Comparison of ENCODE assay signal across 1 mouse cellular context in genomic region chr2:32693823-32694411, GRCm38 (mm10).
TF ChIP-seq lines count a peak whose summit lies in the region.

No protein-coding gene starts in this region.

TF ChIP-seq in CH12.LX, 34 proteins besides CTCF, POLR2A, EP300 and RAD21 (continued from another document):
- TF ChIP-seq MAZ (IDR thresholded peaks at IDR 0.05; ENCODE audit: low read depth, low read length) (peak; percentile 95), JUND (conservative IDR thresholded peaks at IDR 0.05; ENCODE audit: low read depth, low read length) (no peak), ETS1 (conservative IDR thresholded peaks at IDR 0.05; ENCODE audit: low read depth, low read length) (no peak), IRF4 (IDR thresholded peaks at IDR 0.05; ENCODE audit: low read depth, low read length) (no peak), MXI1 (IDR thresholded peaks at IDR 0.05; ENCODE audit: low read depth, low read length) (peak; percentile 99), ZKSCAN1 (IDR thresholded peaks at IDR 0.05; ENCODE audit: borderline replicate concordance, low read depth, low read length) (no peak), MEF2A (IDR thresholded peaks at IDR 0.05; ENCODE audit: borderline replicate concordance, low read depth, low read length) (peak; percentile 39; the same call in 1 of the 2 replicates), HCFC1 (IDR thresholded peaks at IDR 0.05; ENCODE audit: low read depth, low read length) (peak; percentile 89), GABPA (IDR thresholded peaks at IDR 0.05; ENCODE audit: insufficient replicate concordance, low read depth, low read length) (no peak; the same call in 1 of the 2 replicates), JUN (IDR thresholded peaks at IDR 0.05; ENCODE audit: insufficient read depth, low read depth, low read length) (no peak), ELF1 (IDR thresholded peaks at IDR 0.05; ENCODE audit: low read depth, low read length) (peak; percentile 73), KAT2A (IDR thresholded peaks at IDR 0.05; ENCODE audit: insufficient replicate concordance, low read length) (peak; percentile 57; the same call in 1 of the 2 replicates), NELFE (IDR thresholded peaks at IDR 0.05; ENCODE audit: low read depth, low read length) (peak; percentile 90), SMC3 (IDR thresholded peaks at IDR 0.05; ENCODE audit: low read depth, low read length) (no peak), SIN3A (IDR thresholded peaks at IDR 0.05; ENCODE audit: low read length) (peak; percentile 97), BHLHE40 (IDR thresholded peaks at IDR 0.05; ENCODE audit: low read depth, low read length) (peak; percentile 27; the same call in 1 of the 2 replicates), TBP (conservative IDR thresholded peaks at IDR 0.05; ENCODE audit: low read depth, low read length) (peak; percentile 85), ZC3H11A (IDR thresholded peaks at IDR 0.05; ENCODE audit: low read depth, low read length) (no peak), ZNF384 (IDR thresholded peaks at IDR 0.05; ENCODE audit: low read depth, low read length) (no peak), MAFK (IDR thresholded peaks at IDR 0.05; ENCODE audit: insufficient replicate concordance, low read length) (no peak), MAX (IDR thresholded peaks at IDR 0.05; ENCODE audit: low read length) (peak; percentile 92), USF2 (conservative IDR thresholded peaks at IDR 0.05; ENCODE audit: low read depth, low read length) (no peak), PAX5 (IDR thresholded peaks at IDR 0.05; ENCODE audit: low read length) (no peak), E2F4 (IDR thresholded peaks at IDR 0.05; ENCODE audit: insufficient replicate concordance, low read depth, low read length) (no peak), UBTF (IDR thresholded peaks at IDR 0.05; ENCODE audit: low read depth, low read length) (no peak), ZMIZ1 (IDR thresholded peaks at IDR 0.05; ENCODE audit: low read depth, low read length) (peak; percentile 96), RCOR1 (conservative IDR thresholded peaks at IDR 0.05; ENCODE audit: low read depth, low read length) (no peak; the same call in 1 of the 2 replicates), MYC (IDR thresholded peaks at IDR 0.05; ENCODE audit: low read depth, low read length) (peak; percentile 79), POLR2AphosphoS2 (IDR thresholded peaks at IDR 0.05; ENCODE audit: low read depth, low read length) (peak; percentile 85; the same call in 1 of the 2 replicates), TCF12 (IDR thresholded peaks at IDR 0.05; ENCODE audit: low read depth, low read length) (peak; percentile 96), CHD2 (IDR thresholded peaks at IDR 0.05; ENCODE audit: low read length) (no peak)
